Mouse (Mus musculus) cerebral cortex, adult 2 months (tissue): ENCODE data around the gene March8.

Experiments used
- WGBS: fragments of 180-500 bp; shearing (Covaris S2); methylation state at CpG from one replicate; pipeline ENCODE4 v1.1.7; 2018; 5-methylcytosine and 5-hydroxymethylcytosine counted together

Gene March8

GRCm38 (mm10) chr6:116411716-116412115 is 73.9 kb downstream of the March8 start:
- 86% methylated on average over 3 of the region's 3 CpGs for WGBS

- 94% methylated on average over 14 of the region's 14 CpGs for WGBS
These were observed 74.9 kb downstream of the March8 start for GRCm38 (mm10) chr6:116412546-116413325.

GRCm38 (mm10) chr6:116415126-116415676 is 77.4 kb downstream of the March8 start:
- 86% methylated on average over 12 of the region's 12 CpGs for WGBS

- whole genome bisulfite sequencing, result 90% methylated on average over 6 of the region's 6 CpGs
These were observed 78.3 kb downstream of the March8 start for GRCm38 (mm10) chr6:116416000-116416552.

- 67% methylated on average over 6 of the region's 6 CpGs for WGBS
These were observed 79.9 kb downstream of the March8 start for GRCm38 (mm10) chr6:116417518-116418315.

GRCm38 (mm10) chr6:116418487-116418886 is 80.7 kb downstream of the March8 start:
- WGBS, result 63% methylated on average over 1 of the region's 1 CpGs

GRCm38 (mm10) chr6:116419699-116420098 is 81.9 kb downstream of the March8 start:
- WGBS, result 59% methylated on average over 6 of the region's 6 CpGs

GRCm38 (mm10) chr6:116420271-116420670 is 82.4 kb downstream of the March8 start:
- 53% methylated on average over 10 of the region's 10 CpGs for WGBS

- WGBS, result 88% methylated on average over 7 of the region's 7 CpGs
These were observed 85.2 kb downstream of the March8 start for GRCm38 (mm10) chr6:116422991-116423390.

GRCm38 (mm10) chr6:116423664-116424063 is 85.8 kb downstream of the March8 start:
- WGBS, result 52% methylated on average over 2 of the region's 2 CpGs

- 92% methylated on average over 3 of the region's 3 CpGs for WGBS
These were observed 89.7 kb downstream of the March8 start for GRCm38 (mm10) chr6:116427552-116427951.

GRCm38 (mm10) chr6:116428282-116428681 is 90.5 kb downstream of the March8 start:
- 76% methylated on average over 5 of the region's 5 CpGs for WGBS

GRCm38 (mm10) chr6:116438864-116439263 is 101.0 kb downstream of the March8 start:
- 76% methylated on average over 6 of the region's 6 CpGs for WGBS

GRCm38 (mm10) chr6:116439531-116439930 is 101.7 kb downstream of the March8 start:
- WGBS, result 88% methylated on average over 6 of the region's 6 CpGs

- 82% methylated on average over 4 of the region's 4 CpGs for WGBS
These were observed 102.6 kb downstream of the March8 start for GRCm38 (mm10) chr6:116440447-116440846.

- WGBS, result 87% methylated on average over 4 of the region's 4 CpGs
These were observed 103.0 kb downstream of the March8 start for GRCm38 (mm10) chr6:116440849-116441248.

- WGBS, result 83% methylated on average over 4 of the region's 4 CpGs
These were observed 118.0 kb downstream of the March8 start for GRCm38 (mm10) chr6:116455781-116456180.

- WGBS, result 83% methylated on average over 1 of the region's 1 CpGs
These were observed 118.7 kb downstream of the March8 start for GRCm38 (mm10) chr6:116456482-116456881.

- WGBS, result 68% methylated on average over 4 of the region's 4 CpGs
These were observed 120.9 kb downstream of the March8 start for GRCm38 (mm10) chr6:116458728-116459127.
